Mouse (Mus musculus): ENCODE measurements at regions not wholly inside any gene's neighbourhood (a gene's known extent, or its start where the extent isn't known, plus 50 kb on each side); places are given as distances from the start of the nearest gene placed in this dataset.
"Not testable (repeated sequence)": the region's sequence is repeated elsewhere in the genome, so short reads cannot be mapped to it uniquely, and the experiment has no call there.

- not testable (repeated sequence) for TF ChIP-seq CTCF, EP300 (IDR thresholded peaks at IDR 0.05; ENCODE audit: low read depth)
These were observed 73.8 kb downstream of the Zxdb start for GRCm38 (mm10) chrX:94798183-94798619.
